Mouse (Mus musculus) limb, embryonic 11.5 days (tissue): ENCODE measurements at regions not wholly inside any gene's neighbourhood (a gene's known extent, or its start where the extent isn't known, plus 50 kb on each side); places are given as distances from the start of the nearest gene placed in this dataset.
A peak's percentile ranks its signal among the peaks of the same experiment; 100 is the strongest.

Experiments used
- ATAC-seq: fragments of 200-750 bp; cut with Nextera tagmentation; 2 replicates; pipeline ENCODE4 v1.8.0; 2017; ENCODE audit warnings: low read depth; ENCODE audit not compliant: insufficient number of reproducible peaks, low FRiP score, low TSS enrichment
- DNase-seq: peaks from one replicate; pipeline ENCODE4 v3.0.0-alpha.2; 2015; ENCODE audit warnings: low spot score
- H3K27ac ChIP-seq: fragments of 300-500 bp; sonication (generic); replicated peaks from 2 replicates; pipeline ENCODE4 v1.5.1; 2014; ENCODE audit warnings: low read depth, mild to moderate bottlenecking, low read length
- H3K27me3 ChIP-seq: fragments of 300-500 bp; sonication (generic); 2 replicates; pipeline ENCODE4 v1.6.1; 2014; ENCODE audit warnings: mild to moderate bottlenecking, low read length, mixed read lengths; ENCODE audit not compliant: control insufficient read depth, insufficient read depth
- H3K36me3 ChIP-seq: fragments of 300-500 bp; sonication (generic); 2 replicates; pipeline ENCODE4 v1.6.1; 2014; ENCODE audit warnings: mild to moderate bottlenecking, low read length, moderate library complexity, mixed read lengths; ENCODE audit not compliant: control insufficient read depth, insufficient read depth
- H3K4me1 ChIP-seq: fragments of 300-500 bp; sonication (generic); 2 replicates; pipeline ENCODE4 v1.6.1; 2014; ENCODE audit warnings: low read length, mixed read lengths; ENCODE audit not compliant: control insufficient read depth, insufficient read depth
- H3K4me2 ChIP-seq: fragments of 300-500 bp; sonication (generic); 2 replicates; pipeline ENCODE4 v1.6.1; 2014; ENCODE audit warnings: low read depth, mild to moderate bottlenecking, moderate library complexity; ENCODE audit not compliant: severe bottlenecking
- H3K4me3 ChIP-seq: fragments of 300-500 bp; sonication (generic); 2 replicates; pipeline ENCODE4 v1.5.1; 2014; ENCODE audit warnings: low read depth, low read length
- H3K9ac ChIP-seq: fragments of 300-500 bp; sonication (generic); 2 replicates; pipeline ENCODE4 v1.6.1; 2014; ENCODE audit warnings: mild to moderate bottlenecking, low read length
- H3K9me3 ChIP-seq: fragments of 300-500 bp; sonication (generic); 2 replicates; pipeline ENCODE4 v1.6.1; 2016; ENCODE audit warnings: low read length; ENCODE audit not compliant: control insufficient read depth
- WGBS: fragments of 180-500 bp; shearing (Covaris S2); extraction: QIAGEN DNeasy Blood & Tissue Kit; methylation state at CpG from one replicate; pipeline ENCODE4 v1.1.7; 2014; 5-methylcytosine and 5-hydroxymethylcytosine counted together

DNA sequence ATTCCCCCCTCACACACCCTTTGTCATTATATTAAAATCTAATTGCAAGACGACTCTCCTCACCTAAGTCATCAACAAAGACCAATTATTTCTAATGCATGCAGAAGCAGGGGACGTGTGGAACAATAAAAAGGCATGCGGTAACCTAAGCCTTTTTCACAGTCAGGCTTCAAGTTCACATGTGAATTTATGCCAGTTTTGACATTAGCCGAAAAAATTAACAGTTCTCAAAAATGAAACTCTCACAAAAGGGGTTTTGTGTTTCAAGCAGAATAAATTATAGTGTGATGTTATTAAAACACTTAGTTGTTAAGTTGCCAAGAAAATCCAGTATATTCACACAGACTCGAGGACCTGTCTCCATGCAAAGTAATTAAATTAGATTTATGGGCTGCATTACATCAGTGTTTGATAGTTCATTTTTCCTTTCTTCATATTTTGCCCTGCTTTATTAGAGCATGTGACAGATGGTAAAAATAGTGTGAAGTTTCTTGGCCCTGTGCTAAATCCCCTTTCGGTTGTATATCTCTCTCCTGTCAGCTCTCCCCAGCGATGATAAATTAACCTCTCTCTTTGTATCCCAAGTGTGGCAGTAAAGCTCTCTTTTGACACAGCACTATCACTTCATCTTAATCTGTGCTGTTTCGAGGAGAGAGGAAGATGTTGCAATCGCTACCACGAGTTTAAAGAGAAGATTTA, 287.5 kb upstream of the Zfp703 start:
- WGBS, result 20% methylated on average over 10 of the region's 10 CpGs

DNA sequence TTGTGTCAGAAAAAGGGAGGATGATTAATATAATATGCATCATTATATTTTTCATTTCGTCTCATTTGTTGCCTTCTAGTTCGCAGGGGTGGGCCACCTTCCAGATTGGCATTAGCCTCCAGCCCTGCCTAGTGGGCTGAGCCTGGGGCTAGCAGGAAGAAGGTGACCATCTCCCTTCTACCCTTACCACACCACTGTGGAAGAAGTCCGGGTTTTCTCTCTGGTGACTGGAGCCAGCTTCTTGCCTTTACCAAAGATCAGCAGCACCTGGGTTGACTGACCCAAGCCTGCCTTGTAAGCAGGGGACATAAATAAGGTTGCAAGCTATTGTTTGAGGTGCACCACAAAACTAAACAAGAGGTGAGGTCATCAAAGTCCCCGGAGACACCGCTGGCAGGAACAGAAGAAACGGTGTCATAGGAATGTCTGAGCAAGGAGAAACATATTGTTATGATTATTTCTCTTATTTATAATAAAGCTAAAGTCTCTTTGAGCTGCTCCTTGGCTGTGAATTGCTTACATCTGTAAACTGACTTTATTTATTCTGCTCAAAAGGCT, 286.9 kb upstream of the Zfp703 start:
- H3K9me3 ChIP-seq, result no peaks in the 10 kb centered on the region
- H3K4me1 ChIP-seq, result 0 out of 2 replicates have a peak, but pooled peaks cover 3% of the 10 kb centered on the region
- no peaks in the 10 kb centered on the region; the same call in 1 of the 2 replicates for H3K27me3 ChIP-seq
- ATAC-seq, result no peak
- no peak for DNase-seq
- no peak overlapping the region for H3K4me2 ChIP-seq
- H3K4me3 ChIP-seq, result no peak overlapping the region
- H3K36me3 ChIP-seq, result no peaks in the 10 kb centered on the region
- no peak overlapping the region for H3K27ac ChIP-seq
- 57% methylated on average over 6 of the region's 6 CpGs for WGBS
- H3K9ac ChIP-seq, result no peak overlapping the region

More for the DNA sequence above, 287.5 kb upstream of the Zfp703 start:
- H3K4me3 ChIP-seq, result no peak overlapping the region
- H3K36me3 ChIP-seq, result no peaks in the 10 kb centered on the region
- no peaks in the 10 kb centered on the region; the same call in 1 of the 2 replicates for H3K27me3 ChIP-seq
- ATAC-seq, result peak; percentile 49; the same call in 1 of the 2 replicates
- H3K9ac ChIP-seq, result no peak overlapping the region
- H3K4me2 ChIP-seq, result no peak overlapping the region
- DNase-seq, result no peak
- H3K27ac ChIP-seq, result no peak overlapping the region
- H3K4me1 ChIP-seq, result 0 out of 2 replicates have a peak, but pooled peaks cover 3% of the 10 kb centered on the region
- H3K9me3 ChIP-seq, result no peaks in the 10 kb centered on the region

- no peaks in the 10 kb centered on the region for H3K9me3 ChIP-seq
- no peak for ATAC-seq
- H3K9ac ChIP-seq, result no peak overlapping the region
- H3K4me1 ChIP-seq, result no peaks in the 10 kb centered on the region
- no peak overlapping the region for H3K4me2 ChIP-seq
- no peak overlapping the region for H3K4me3 ChIP-seq
- H3K36me3 ChIP-seq, result no peaks in the 10 kb centered on the region
- no peaks in the 10 kb centered on the region for H3K27me3 ChIP-seq
- no peak for DNase-seq
- 95% methylated on average over 1 of the region's 4 CpGs for WGBS
- H3K27ac ChIP-seq, result no peak overlapping the region
Observed at GRCm38 (mm10) chr8:26697579-26698084, 279.5 kb upstream of the Zfp703 start.

DNA sequence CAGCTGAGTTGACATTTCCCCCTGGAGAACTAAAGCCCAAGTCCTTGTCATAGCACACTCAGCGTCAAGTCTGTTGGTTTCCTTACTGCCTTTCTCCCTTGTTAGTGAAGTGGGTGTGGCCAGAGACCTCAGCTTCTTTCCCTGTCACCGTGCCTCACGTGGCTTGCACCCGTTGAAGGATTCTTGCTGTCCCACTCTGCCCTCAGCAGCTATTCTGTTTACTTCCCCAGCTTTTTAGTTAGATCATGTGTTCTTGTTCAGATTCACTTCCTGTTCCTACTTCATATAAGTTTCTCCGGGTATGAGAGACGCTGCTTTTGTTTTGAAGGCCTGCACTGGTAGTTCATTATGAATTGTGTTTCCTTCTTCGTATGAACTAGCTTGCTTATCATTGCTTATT, 278.5 kb upstream of the Zfp703 start:
- ATAC-seq, result no peak
- no peaks in the 10 kb centered on the region for H3K9me3 ChIP-seq
- H3K36me3 ChIP-seq, result no peaks in the 10 kb centered on the region
- H3K4me2 ChIP-seq, result no peak overlapping the region
- no peaks in the 10 kb centered on the region for H3K27me3 ChIP-seq
- H3K9ac ChIP-seq, result no peak overlapping the region
- no peak overlapping the region for H3K4me3 ChIP-seq
- WGBS, result 63% methylated on average over 7 of the region's 7 CpGs
- H3K27ac ChIP-seq, result no peak overlapping the region
- H3K4me1 ChIP-seq, result no peaks in the 10 kb centered on the region
- no peak for DNase-seq

- 51% methylated on average over 9 of the region's 9 CpGs for WGBS
- no peak overlapping the region for H3K4me2 ChIP-seq
- ATAC-seq (no peak), DNase-seq (no peak)
- no peak overlapping the region for H3K27ac ChIP-seq
- no peaks in the 10 kb centered on the region; the same call in 1 of the 2 replicates for H3K4me1 ChIP-seq
- H3K9ac ChIP-seq, result no peak overlapping the region
- H3K27me3 ChIP-seq, result no peaks in the 10 kb centered on the region
- no peaks in the 10 kb centered on the region for H3K36me3 ChIP-seq
- no peak overlapping the region for H3K4me3 ChIP-seq
- H3K9me3 ChIP-seq, result no peaks in the 10 kb centered on the region
Observed at GRCm38 (mm10) chr8:26706048-26706767, 270.9 kb upstream of the Zfp703 start.

DNA sequence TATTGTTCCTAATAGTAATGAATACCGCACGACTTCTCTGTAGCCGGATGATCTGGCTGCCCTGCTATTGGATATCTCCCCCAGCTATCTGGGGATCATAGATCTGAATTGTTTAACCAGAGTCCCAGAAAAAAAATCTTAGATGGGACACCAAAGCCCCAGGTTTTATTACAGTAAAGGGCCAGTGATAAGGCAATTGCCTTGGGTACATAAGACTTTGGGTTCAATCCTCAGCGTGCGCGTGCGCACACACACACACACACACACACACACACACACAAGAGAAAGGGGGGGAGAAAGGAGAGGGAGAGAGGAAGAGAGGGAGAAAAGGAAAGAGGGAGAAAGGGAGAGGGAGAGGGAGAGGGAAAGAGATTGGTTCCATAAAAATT, 270.4 kb upstream of the Zfp703 start:
- Histone ChIP-seq H3K4me3 (no peak overlapping the region), H3K27me3 (no peaks in the 10 kb centered on the region), H3K36me3 (no peaks in the 10 kb centered on the region), H3K9ac (no peak overlapping the region), H3K9me3 (no peaks in the 10 kb centered on the region), H3K4me2 (no peak overlapping the region), H3K4me1 (no peaks in the 10 kb centered on the region; the same call in 1 of the 2 replicates), H3K27ac (no peak overlapping the region)
- DNase-seq (no peak), ATAC-seq (no peak)
- 97% methylated on average over 7 of the region's 7 CpGs for WGBS

GRCm38 (mm10) chr8:26713836-26714235, 263.3 kb upstream of the Zfp703 start:
- Histone ChIP-seq H3K36me3 (no peaks in the 10 kb centered on the region), H3K4me2 (no peak overlapping the region), H3K9ac (no peak overlapping the region), H3K27ac (no peak overlapping the region), H3K27me3 (peaks cover 4% of the 10 kb centered on the region; the same call in 1 of the 2 replicates), H3K9me3 (no peaks in the 10 kb centered on the region), H3K4me1 (no peaks in the 10 kb centered on the region), H3K4me3 (no peak overlapping the region)
- no peak for DNase-seq
- no peak for ATAC-seq
- WGBS, result 83% methylated on average over 8 of the region's 8 CpGs

- Histone ChIP-seq H3K4me3 (no peak overlapping the region), H3K9me3 (no peaks in the 10 kb centered on the region; the same call in 1 of the 2 replicates), H3K9ac (no peak overlapping the region), H3K36me3 (no peaks in the 10 kb centered on the region), H3K4me1 (no peaks in the 10 kb centered on the region), H3K4me2 (no peak overlapping the region), H3K27me3 (peaks cover 4% of the 10 kb centered on the region; the same call in 1 of the 2 replicates), H3K27ac (no peak overlapping the region)
- DNase-seq, result no peak
- ATAC-seq, result no peak
- WGBS, result 89% methylated on average over 3 of the region's 3 CpGs
Observed at GRCm38 (mm10) chr8:26714714-26715113, 262.4 kb upstream of the Zfp703 start.
